Mouse (Mus musculus): Measurements from ENCODE around the gene Dazl.

- TF ChIP-seq CTCF (IDR thresholded peaks at IDR 0.05) (no peak), POLR2A (IDR thresholded peaks at IDR 0.05; ENCODE audit: insufficient read depth, low read depth, low read length) (no peak), EP300 (IDR thresholded peaks at IDR 0.05; ENCODE audit: insufficient read depth, low read depth, low read length) (no peak)
These were observed 5.4 kb upstream of the Dazl start for GRCm38 (mm10) chr17:50298821-50299220.

Data from heart, adult 2 months (tissue).